Mouse (Mus musculus) fibroblast of lung, adult 2 months (primary cell): ENCODE data around the gene Limd1.

ENCODE experiments used
- DNase-seq: peaks from one replicate; pipeline ENCODE4 v3.0.0-alpha.2; 2011; ENCODE audit warnings: low read depth

Gene Limd1

DNA sequence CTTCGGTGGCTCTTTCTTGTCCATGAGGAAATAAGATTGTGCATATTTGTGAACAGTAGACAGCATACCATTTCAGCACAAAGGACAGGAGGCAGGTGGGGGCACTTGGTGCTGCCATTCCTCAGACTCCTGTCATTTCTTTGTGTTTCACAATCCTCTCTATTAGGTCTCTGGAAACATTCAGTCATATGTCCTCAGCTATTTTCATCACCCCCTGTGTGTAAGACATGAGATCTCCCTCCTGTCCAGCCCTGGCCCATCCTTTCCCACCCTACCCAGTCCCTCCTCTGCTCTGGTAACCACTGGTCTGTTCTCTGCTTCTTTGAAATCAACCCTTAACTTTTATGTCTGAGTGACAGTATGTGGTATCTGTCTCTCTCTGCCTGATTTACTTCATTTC lies 5.1 kb downstream of the Limd1 start:
- DNase-seq, result no peak

DNA sequence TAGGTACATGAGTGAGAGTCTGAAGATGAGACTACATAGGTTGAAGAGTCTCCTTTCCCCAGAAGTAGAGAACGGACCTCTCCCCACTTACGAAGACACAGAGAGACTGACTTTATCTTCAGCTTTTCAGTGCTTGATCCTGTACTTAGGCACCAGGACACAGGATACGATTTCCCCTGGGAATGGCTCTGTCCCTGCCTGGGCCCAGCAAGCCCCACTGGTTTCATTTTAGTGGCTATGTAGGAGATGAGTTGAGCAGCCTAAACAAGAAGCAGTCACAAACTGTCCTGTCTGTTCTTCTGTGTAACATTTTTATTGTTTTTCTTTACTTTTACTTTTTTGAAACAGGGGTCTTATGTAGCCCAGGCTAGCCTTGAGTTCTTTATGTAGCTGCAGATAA lies 6.3 kb downstream of the Limd1 start:
- no peak for DNase-seq

DNA sequence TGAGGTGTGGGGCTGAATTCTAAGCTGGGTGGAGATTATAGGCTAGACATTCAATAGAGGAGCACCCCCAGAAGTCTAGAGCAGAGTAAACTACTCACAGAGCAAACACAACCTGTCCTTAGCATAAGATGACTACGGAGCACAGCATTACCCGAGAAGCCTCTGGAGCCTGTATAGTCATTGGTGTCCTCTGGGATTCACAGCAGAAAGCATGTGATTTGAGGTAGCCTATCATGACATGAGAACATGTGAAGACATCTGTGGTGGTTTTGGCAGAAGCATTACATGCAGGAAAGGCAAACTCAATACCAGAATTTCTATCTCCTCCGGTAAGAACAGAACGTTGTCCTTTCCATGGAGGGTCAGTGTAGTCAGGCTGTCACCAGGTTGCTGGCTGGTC lies 7.1 kb downstream of the Limd1 start:
- DNase-seq, result no peak

DNA sequence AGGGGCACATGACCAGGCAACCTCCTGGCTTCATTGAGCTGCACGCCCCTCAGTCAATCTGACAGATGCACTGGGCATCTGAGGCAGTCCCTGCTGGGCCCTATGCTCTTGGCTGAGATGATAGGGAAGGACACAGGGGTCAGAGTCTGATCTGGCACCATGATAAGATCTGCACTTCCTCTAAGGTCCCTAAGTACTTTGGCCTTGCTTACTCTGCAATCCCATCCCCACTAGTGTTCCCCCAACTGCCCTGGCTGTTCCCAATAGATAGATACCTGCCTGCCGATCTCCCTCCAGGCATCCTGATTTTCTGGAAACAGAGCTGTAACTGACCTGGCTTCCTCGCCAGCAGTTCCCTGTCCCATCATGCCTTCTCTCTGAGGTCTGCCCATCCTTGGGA lies 8.1 kb downstream of the Limd1 start:
- DNase-seq, result no peak

DNA sequence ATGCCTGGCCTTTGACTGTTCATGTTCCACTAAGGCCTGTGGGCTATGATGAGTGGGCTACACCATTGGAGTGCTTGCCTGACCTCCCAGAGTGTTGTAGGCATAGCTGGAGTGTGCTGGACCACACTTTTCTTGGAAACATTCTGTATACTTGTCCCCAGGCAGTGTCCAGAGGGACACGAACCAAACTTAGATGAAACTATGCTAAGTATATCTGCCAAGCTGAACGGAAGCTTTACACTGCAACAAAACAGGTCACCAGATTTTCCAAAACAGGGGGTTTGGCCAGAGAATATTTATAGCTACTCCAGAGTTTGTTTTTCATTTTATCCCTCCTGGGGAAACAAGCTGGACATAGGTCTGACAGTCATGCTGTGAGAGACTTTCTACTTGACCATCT lies 10.6 kb downstream of the Limd1 start:
- DNase-seq, result no peak

DNA sequence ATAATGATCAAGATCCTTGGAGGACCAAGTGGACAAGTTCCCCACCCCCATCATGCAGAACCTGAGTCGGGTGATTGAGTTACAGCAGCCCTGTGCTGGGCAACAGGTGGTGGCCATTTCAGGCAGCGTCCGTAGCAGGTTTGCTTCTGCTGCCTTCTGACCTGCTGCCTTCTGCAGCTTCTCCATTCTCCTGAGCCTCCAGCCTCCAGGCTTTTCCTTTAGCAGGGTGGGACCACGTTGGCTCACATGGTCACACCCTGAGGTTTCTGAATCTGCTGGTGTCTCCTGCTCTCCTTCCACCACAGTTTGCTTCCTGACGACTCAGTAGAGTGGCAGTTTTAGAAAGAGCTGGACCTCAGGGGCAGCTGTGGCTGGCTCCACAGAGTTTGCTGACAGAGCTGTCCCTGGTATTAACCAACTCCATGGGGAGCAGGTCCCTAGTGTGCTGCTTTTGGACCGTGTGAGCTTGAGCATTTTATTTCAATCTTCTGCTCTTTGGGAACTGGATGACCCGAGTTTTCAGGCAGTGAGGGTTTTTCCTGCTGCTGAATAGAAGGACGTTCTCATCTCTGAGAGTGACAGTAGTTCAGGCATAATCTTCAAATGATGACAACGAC lies 11.3 kb downstream of the Limd1 start:
- no peak for DNase-seq

DNA sequence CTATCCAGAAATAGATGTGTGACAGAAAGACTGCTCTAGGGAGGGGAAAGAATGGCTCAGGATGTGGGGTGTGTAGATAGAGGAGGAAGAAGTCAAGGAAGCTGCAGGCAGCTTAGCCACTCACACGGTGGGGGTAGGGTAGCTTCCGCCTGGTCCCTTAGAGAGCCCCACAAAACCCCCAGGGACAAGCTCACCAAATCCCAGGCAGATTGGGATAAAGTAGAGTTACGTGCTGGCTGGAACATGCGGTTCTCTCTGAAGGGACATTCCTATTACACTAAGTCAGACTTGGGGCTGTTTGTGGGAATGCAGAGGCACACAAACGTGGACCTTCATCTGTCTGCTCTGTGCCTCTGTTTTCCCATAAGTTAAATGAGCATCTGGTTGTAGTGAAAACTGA lies 12.4 kb downstream of the Limd1 start:
- no peak for DNase-seq

DNA sequence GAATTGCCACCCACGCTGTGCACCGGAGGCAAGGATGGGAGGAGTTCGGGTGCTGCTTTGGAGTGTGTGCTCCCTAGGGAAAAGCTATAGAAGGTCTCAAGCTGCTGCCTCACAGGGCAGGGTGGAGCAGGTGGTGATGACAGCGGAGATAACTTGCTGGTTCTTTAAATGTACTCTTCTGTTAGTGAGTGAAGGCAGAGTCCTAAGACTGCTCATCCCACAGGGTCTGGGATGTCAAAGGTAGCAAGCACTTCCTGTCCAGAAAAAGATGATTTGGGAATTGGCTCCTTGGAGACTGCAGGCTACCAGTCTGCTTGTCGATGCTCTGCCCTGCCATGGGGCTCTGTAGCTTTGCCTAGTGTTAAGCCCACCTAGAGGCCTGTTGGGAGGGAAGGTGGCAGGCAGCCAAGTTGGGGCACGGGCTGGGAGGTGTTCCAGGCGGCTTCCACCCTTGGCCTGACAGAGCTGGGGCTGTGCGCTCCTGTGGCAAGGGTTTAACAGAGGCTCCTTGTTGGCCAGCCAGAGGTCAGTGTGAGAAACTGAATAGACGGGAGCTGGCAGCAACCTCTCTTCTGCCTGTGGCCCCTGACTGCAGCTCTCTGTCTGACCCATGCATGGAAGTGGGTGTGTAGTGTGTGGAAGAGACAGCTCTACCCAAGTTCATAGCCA lies 13.5 kb downstream of the Limd1 start:
- no peak for DNase-seq

DNA sequence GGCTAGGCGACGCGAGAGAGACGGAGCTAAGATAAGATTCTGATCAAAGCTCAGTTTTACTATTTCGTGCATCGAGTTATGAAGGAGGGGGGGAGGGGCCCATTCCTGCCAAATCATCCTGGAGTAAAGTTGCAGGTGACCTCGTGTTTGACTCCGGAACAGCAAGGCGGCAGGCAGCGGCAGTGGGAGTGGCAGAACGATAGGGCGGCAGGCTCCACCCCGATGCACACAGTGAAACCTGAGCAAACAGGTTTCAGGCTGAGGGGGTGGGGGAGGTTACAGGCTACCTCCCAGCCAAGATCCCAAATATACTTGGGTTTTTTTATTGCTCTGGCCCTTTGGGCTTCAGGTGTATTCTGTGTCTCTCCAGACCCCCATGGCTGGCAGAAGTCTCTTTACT lies 18.2 kb downstream of the Limd1 start:
- DNase-seq, result no peak

DNA sequence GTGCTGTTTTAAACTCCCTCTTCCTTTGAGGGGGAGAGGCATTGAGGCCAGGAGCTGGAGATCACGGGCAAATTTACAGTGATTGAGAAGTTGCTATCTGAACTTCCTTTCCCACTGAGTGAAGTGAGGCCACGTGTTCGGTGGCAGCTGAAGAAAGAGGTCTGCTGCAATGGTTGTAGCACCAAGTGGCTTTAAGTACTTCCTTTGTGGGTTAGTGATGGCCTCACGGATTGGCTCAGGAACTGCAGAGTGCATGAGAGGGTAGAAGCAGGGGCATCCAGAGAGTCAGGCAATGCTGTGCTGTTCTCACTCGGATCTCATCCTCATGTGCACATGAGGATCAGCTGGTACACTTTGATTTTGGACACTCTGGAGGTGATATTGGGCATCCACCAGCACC lies 19.4 kb downstream of the Limd1 start:
- DNase-seq, result no peak

DNA sequence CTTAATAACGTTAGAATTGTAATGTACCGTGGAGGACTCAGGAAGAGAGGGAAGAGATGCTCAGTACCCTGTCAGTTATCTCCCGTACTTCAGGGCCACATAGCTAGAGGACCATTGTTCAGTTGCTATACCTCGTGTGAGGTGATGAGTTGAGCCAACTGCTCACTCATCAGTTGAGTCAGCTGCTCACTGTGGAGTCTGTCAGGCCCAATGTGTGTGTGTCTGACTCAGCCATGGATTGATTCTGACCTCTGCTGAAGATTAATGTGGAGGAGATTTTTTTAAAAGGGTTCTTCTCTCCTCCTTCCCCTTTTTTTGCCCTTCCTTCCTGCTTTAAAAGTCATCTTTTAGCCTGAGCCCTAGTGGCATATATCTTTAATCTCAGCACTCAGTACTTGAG lies 22.0 kb downstream of the Limd1 start:
- DNase-seq, result no peak

DNA sequence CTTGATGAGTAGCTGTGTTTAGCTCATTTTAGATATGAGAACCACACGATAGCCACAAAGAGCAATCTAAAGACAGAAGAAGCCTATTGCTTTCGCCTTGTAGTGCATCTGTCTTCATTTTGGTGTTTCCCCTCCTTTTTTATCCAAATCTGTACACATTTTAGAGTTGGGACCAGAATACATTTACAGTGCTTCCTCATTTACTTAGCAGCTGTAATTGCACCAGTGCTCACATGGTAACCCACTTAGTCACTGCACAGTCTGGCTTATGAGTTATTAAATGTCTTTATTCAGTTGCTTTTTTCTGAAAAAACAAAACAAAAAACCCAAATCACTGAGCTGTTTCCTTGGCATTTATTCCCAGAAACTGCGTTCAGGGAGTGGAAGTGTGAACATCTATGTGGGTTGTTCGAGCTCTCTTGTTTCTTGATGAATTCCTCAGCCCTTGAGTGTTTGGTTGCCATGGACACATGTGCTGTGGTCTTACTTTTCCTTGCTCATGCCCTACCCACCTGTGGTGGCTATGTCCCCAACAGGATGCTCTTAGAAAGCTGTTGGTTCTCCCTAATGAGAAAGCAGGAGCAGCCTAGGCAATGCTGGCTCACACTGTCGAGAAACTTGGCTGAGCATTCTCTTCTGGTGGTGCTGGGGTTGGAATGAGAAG lies 24.8 kb downstream of the Limd1 start:
- peak; percentile 72 for DNase-seq

DNA sequence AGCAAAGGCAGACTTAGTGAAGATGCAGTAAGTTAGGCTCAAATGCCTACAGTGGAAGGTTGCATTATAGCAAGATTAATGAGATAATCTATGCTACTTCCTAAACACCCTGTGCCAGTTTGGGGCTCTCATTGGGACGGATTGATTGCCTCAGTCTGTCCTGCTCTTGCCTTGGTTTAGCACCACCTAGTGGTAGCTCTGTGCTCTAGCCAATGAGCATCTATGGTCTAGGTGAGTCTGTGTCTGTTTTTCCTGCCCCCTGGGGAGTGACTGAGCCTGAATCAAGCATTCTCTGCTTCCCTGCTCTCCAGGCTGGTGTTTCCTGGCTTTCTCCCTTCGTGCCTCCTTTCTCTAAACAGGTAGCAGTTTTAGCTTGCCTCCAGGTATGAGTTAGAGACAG lies 25.8 kb downstream of the Limd1 start:
- peak; percentile 44 for DNase-seq

DNA sequence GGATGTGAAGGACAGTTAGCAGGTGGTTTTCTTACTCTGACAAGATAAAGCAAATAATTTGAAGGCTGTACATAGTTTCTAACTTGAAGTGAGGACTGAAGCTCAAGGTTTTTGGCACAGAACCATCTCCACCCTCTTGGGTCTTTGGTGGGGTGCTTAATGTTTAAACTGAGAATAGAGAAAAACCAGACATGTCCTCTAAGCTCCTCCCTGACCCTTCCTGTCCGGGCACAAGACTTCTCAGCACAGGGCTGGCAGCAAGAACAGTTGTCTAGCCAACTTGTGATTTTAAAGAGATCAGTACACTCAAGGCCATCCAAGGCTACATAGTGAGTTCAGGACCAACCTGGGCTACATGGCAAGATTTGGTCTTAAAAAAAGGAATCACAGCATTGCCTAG lies 27.1 kb downstream of the Limd1 start:
- DNase-seq, result no peak

DNA sequence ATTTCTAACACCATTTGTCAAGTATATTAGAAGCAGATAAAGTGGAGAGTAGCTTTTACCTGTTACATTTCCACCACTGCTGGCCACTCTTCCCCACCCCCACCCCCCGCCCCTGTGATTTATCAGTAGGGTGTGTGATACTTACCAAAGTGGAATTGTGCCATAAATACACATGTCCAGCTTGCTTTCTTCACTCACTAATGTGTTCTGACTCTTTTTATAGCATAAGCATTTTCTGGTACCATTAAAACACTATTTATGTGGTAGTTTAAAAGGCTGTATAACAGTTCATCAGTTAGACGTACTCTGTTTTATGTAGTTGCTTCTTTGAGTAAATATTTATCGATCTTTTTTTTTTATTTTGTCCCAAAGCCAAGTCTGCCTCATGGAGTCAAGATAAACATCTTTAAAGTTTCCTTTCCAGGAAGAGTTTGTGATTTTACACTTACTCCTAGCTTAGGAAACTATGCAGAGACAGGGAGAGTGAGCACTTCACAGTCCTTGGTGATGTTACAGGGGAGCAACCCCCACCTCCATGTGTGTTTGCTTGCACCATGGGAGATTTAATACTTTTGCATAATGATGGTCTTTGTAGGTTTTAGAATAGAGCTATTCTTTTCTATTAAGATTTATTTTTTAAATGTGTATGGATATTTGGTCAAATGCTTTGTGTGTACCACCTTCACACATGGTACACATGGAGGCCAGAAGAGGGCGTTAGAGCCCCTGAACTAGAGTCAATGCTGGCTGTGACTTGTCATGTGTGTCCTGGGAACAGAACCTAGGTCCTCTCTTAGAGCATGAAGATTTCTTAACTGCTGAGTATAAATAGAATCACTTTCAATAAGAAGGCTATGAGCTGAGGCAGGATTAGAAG lies 28.0 kb downstream of the Limd1 start:
- no peak for DNase-seq

DNA sequence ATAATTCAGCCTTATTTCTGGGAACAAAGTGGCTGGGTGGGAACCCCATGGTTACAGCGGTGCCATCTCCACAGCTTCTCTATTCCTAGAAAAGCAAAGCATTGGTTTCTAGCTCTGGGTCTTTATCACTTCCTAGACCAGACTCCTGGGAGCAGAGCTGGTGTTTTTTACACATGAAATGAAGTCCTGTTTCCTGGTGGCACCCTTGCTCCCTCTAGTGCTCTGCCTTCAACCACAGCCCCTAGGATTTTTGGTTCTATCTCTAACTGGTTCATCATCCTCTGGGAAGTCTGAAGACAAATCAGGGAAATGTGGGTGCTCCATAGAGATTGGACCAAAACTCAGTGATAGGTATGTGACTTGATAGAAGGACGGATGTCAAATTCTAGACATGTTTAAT lies 28.9 kb downstream of the Limd1 start:
- DNase-seq, result no peak

DNA sequence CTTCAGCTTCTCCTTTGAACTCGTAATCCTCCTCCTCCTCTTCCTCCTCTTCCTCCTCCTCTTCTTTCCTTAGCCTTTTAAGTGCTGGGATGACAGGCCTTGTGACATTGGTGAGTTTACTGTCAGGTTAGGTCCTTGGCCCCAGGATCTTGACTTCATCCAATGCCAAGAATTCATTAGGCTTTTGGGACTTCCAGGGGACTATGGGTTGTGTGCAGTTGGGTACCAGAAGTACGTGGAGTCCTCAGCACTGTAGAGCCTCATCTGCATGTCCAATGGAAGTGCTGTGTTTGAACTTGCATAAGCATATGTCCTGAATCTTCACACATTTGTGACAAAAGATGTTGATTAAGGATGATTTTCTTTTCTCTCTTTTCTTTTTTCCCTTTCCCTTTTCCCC lies 30.5 kb downstream of the Limd1 start:
- no peak for DNase-seq

DNA sequence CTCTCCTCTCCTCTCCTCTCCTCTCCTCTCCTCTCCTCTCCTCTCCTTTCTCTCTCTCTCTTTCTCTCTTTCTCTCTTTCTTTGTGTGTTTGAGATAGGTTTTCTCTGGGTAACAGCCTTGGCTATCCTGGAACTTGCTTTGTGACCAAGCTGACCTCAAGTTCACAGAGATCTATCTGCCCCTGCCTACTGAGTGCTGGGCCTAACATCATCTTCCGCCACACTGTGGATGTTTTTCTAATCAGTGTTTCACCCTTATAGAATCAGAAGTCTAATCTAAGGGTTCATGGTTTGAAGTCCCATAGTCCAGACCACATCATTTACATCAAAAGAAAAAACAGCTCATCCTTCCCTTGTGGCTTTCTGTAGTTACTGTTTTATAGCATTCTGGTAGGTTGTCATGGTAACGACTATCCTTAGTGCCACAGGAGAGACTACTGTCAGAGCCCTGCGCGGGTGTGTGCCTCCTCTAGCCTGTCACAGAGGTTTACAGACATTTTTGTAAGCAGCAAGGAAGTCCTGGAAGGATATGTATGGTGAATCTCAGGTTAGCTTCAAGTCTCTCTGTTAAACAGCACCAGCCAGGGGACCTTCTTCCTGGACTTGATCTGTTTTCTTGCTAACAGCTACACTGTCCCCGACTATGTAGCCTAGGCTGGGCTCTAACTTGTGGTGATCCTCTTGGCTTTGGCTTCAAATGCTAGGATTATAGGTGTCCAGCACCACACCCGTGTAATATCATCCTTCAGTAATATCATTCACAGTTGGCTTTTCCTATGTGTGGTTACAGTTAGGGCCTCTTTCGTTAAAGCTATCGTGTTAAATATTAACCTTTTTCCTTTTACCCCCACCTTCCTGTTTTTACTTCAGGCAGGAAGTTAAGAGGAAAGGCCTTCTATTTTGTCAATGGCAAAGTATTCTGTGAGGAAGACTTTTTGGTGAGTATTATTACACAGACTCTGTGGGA lies 31.4 kb downstream of the Limd1 start:
- no peak for DNase-seq

DNA sequence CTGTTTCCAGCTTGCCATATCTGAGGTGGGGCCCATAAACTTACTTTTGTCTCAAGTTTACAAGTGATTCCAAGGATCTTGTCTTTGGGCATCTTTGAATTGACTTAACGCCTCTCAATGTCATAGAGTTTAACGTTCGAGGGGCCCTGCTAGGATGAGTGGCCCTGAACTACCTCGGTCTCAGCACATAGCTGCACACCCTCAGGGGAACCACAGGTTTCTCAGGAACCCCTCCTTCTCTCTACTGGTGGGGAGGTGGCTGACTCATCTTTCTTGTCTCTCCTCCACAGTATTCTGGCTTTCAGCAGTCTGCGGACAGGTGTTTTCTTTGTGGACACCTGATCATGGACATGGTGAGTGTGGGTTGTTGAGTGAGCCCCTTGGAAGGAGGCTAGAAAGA lies 32.4 kb downstream of the Limd1 start:
- no peak for DNase-seq

DNA sequence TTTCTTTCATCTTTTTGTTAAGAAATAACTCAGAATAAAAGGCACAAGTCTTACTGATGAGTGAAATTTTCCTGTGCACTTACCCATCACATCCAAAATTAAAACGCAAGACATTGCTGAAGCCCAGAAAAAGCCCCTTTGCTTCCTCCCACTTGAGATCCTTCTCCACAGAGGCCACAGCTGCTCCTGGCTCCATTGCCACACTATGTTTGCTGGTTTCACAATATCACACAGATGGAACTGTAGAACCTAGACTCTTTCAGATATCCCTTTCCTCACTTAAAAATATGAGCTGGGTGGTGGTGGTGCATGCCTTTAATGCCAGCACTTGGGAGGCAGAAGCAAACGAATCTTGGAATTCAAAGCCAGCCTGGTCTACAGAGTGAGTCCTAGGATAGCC lies 34.0 kb downstream of the Limd1 start:
- no peak for DNase-seq

DNA sequence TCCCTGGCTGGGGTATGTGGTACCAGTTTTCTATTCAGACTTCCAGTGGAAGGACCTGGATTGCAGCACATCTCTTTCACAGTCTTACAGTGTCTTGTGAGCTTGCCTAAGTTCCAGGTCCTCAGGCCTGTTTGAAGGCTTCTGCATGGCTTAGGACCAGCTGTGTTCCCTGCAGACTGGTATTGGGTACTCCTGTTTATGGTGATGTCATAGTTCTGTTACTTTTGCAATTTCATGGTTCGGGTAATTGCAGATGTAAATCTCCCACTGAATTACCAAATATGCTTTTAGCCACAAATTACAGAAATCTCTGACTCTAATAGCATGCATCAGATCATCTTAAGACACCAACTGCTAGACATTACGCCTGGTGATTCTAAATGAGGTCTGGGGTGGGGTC lies 36.6 kb downstream of the Limd1 start:
- DNase-seq, result no peak
